Mouse (Mus musculus) liver, adult (tissue): ENCODE measurements around the gene Ntm.

Source experiments
- GATA4 ChIP-seq: IDR thresholded peaks from 2 replicates; pipeline ENCODE4 v1.6.1; 2014; ENCODE audit warnings: mild to moderate bottlenecking, low read length; ENCODE audit not compliant: insufficient replicate concordance

Gene Ntm

DNA sequence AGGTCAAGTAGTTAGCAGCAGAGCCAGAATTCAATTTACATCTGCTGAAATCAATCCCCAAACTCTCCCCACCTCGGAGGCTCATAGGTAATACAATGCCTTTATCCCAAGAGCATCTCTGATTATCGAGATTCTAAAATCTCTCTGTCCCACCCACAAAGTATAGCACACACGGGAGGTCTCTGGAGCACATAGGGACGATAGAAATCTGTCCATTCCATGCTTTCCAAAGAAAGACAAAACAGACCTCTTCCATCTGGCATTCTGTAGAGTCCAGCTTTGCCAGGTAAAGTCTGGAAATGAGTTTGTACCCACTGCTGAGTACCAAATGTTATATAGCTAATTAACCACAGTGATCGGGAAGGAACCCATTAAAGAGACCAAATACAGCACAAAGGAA, 388.4 kb downstream of the Ntm start:
- TF ChIP-seq GATA4, result no peak

DNA sequence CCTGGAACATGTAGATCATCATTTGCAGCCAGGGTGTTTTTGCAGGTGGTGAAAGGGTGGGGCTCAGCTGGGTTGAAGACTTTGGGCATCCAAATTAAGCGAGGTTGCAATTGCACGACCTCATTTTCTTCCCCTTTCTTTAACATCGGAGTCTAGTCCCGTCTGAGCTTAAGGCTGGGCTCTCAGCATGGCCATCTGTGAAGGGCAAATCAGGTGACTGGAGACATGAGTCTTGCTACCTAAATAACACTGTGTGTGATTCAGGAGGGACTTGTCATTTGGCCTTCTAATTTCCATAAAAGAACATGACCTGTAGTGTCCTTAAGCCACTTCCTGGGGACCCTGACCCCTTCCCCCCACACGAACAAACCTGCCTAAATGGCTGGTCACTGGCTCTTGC, 394.4 kb downstream of the Ntm start:
- no peak for TF ChIP-seq GATA4

DNA sequence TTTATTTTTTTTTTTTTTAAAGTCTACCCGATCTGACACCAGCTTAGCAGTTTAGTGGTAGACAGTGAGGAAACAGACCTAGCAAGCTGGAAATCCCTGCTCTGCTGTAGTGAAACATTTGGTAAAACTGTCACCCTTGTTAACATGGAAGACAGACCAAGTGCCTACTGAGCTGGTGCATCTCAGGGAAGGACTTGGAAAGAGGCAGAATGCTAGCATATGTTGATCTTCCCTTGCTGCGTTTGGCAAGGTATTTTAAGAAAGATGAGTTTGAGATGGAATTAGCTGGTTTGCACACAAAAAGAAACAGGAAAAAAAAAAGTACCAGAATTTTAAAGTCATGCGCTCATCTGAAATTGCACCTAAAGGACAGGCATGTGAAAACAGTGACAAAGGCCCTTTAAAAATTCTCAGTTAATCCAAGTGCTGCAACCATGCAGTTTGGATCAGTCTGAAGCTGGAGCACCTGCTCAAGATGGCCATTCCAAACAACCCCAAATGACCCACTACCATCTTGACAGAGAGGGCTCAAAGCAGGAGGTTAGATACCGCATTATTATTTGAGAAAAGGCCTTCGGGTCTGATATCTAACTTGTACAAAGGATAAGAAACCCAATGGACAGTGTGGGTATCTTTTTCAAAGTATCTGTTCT, 400.4 kb downstream of the Ntm start:
- no peak for TF ChIP-seq GATA4

DNA sequence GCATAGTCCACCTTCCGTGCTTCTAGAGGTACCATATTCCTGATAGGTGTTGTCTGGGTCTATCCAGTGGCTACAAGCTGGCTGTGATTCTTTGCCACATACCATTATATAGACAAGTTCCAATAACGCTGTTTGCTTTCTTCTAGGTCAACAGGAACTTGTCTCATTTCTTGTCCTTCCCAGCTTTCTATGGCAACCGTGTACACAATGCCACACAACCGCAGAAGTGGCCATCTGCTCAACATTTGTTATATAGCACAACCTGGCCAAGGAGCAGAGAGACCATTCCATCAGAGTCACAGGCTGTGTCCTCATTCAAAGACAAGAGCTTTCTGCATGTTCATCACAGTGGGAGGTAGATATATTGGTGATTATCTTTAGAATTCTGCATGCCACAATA, 404.0 kb downstream of the Ntm start:
- no peak for TF ChIP-seq GATA4

DNA sequence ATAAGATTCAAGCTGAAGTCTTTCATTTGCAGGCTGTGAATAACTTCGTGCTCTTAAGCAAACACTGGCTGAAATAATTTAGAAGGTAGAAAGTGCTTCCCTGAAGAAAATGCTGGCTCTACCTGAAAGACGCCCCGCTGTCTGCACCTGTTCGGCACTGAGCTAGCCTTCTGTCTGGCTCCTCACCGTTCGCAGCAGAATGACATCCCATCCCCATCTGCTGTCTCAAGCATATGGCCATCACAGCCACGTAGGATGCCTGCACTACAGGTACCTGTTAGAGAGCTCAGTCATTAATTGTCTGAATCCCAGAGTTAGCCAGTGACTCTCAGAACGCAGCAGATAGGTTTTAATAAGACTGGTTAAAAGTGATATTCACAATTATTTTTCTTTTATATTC, 412.4 kb downstream of the Ntm start:
- no peak for TF ChIP-seq GATA4

DNA sequence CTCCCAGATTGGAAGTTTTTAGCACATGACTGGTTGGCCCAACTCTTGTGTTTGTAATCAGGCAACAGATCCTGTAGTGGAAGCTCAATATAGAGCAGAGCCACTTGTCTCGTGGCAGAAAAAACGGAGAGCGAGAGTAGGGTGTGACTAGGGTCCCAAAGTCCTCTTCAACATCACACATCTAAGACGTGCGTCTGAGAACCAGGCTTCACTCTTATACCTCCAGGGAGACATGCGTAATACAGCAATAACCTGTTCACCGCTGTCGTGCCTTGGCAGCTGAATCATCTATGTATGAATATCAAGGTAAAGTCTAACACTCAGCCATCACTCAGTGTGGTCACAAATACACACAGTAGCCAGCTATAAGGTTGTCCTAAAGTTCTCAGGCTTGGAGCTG, 412.8 kb downstream of the Ntm start:
- TF ChIP-seq GATA4, result no peak

DNA sequence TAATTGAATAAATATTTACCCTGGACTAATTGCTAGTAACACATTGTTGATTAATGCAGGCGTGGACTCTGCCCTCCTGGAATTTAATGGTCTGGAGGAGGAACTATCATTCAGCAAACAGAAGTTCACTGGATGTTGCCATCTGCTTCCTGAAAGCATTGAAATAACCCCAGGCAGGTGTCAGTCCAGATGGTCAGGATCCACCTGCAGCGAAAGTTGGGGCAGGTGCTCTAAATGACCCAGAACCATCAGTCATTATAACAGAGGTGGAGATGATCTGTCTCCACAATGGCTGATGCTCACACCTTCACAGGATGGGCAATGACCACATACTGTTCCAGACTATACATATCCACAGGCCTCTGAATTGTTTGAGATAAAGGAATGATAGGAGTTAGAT, 426.5 kb downstream of the Ntm start:
- TF ChIP-seq GATA4, result no peak

DNA sequence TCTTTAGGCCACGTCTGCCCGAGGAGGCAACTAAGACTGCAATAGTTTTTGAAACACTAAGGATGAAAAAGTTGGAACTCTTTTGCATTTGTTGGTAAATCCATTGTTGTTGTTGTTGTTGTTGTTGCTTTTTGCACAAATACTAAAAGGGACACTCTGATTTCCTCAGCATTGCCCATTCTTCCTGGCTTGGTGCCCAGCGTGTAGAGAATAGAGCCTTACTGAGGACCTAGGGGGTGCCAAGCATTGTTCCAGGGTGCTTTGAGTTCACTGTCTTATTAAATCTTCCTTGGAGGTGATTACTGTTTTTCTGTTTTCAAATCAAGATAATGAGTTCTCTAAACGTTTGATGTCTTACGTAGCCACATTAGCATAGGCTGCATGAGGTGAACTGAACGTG, 428.2 kb downstream of the Ntm start:
- no peak for TF ChIP-seq GATA4

DNA sequence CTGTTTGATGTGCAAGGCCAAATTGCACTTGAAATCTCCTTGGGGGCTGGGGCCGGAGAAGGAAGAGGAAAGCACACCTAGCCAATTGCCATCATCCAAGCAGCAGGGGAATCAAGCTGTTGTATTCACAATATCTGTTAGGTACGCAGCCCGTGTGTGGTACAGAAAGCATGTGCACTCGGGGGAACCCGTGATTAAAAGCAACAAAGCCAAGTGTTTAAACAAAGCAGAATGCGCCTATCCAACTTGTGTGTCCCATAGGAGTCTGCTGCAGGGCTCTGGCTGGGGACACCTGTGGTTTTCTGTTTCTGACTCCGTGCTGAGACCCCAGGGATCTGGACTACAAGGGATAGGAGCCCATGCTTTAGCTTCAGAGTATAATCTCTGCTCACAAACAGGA, 428.6 kb downstream of the Ntm start:
- no peak for TF ChIP-seq GATA4

DNA sequence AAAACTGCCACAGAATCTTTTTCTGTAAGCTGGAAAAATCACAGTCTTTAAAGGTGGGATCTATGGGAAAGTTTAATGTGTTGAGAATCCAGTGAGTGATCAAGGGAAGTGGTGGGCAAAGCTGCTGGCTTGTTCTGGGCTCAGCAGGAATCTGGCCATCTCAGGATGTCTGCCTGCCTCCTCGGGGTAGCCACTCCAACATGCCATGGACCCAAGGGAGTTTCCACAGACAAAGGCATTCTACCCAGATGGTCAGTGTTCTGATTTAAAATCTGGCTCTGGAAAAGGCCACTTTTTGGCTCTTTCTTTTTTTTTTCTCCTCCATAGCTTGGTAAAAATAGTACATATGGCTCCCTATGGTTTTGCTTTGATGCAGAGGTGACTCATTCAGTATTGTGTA, 429.4 kb downstream of the Ntm start:
- no peak for TF ChIP-seq GATA4

DNA sequence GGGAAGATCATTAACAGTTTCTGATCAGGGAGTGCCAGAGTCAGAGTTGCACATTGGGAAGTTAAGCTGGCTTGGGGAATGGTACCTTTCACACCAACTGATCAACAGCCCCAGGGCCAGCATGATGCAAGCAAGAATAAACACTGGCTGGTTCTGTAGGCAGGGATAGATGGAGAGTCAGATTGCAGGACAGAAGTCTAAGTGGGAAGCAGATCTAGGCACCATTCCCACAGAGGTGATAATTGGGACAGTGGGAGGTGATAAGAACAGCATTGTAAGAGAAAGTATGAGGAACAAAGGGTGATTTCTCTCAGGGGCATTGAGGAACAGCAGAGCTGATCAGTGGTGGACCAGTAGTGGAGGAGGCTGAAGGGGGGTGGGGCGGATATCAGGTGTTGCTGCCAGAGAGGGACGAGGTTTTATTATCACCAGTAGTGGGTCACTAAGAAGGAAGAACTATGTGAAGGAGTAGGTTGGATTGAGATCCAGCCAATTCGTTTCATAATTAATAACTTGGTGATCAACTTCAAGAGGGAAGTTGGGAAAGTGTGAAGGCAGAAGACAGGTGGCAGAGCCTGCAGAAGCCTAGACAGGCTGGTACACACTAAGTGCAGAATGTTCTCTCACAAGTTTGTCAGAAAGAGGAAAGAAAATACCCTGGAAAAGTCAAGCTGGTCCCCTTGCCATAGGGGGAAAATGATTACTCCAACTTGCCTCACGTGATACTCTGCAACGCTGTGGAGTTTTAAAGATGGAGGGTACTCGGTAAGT, 431.6 kb downstream of the Ntm start:
- TF ChIP-seq GATA4, result no peak

DNA sequence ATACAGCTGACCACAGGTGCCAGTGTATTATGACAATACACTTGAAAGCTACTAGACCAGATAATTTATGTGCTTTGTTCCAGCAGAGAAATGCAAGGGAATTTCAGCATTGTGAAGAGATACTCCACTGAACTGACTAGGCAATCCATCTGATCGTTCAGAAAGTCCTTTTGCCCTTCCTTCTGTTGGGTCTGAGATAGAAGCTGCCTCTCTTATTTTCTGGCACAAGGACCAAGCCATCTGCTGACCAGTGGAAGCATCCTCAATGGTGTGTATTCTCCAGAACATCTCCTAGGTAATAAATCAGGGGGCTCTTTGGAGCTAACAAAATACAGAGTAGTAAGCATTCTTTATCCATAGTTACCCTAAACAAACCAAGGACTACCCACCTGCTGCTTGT, 438.8 kb downstream of the Ntm start:
- TF ChIP-seq GATA4, result no peak

DNA sequence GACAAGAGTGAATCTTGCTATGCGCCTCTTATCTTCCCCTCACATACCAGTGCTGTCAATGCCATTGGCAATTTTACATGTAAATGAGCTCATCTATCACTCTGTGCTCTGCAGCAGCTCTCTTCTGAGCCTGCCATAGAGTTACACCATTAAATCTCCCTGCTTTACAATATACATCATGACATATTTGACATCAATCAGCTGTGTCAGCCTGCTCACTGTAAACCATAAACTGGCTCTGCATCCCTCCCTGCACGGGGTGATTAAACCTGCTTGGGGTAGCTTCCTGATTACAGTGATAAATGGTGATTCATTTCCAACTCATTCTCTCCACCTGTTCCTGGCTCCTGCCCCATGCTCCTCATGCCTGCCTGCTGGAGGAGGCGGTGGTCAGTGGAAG, 439.7 kb downstream of the Ntm start:
- TF ChIP-seq GATA4, result no peak

DNA sequence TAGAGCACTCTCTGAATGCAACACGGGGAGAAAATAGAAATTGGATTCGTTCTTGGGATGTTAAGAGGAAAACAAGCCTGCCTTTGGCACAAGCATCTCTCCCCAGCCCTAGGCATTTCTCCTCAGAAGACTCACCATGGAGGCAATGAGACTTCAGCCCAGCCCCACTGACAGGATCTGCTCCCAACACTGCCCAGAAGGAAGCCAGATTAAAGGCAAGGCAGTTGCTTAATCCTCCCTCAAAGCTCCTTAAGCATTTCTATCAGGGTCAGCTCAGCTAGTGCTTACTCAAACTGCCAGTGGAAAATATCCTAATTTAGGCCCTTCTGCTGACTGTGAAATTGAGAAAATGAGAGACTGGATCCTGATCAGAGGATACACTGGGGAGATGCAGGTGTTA, 443.8 kb downstream of the Ntm start:
- no peak for TF ChIP-seq GATA4

DNA sequence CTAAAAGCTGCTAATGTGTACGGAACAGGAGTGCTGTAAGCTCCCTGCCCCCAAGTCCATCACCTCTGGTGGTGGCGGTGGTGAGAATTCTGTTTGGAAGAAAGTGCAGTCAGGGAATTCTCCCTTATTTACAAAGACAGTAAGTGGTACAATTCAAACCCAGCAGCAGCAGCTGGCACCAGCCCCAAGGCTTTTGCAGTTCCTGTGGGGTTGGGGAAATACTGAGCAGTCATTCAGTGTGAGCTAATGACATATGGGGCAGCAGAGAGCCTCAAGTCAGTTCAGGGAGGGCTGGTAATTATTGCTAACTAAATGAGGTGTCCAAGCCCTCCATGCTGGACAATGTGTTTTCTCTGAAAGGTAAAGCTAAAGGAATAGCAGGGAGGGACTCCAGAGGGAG, 446.3 kb downstream of the Ntm start:
- TF ChIP-seq GATA4, result no peak

DNA sequence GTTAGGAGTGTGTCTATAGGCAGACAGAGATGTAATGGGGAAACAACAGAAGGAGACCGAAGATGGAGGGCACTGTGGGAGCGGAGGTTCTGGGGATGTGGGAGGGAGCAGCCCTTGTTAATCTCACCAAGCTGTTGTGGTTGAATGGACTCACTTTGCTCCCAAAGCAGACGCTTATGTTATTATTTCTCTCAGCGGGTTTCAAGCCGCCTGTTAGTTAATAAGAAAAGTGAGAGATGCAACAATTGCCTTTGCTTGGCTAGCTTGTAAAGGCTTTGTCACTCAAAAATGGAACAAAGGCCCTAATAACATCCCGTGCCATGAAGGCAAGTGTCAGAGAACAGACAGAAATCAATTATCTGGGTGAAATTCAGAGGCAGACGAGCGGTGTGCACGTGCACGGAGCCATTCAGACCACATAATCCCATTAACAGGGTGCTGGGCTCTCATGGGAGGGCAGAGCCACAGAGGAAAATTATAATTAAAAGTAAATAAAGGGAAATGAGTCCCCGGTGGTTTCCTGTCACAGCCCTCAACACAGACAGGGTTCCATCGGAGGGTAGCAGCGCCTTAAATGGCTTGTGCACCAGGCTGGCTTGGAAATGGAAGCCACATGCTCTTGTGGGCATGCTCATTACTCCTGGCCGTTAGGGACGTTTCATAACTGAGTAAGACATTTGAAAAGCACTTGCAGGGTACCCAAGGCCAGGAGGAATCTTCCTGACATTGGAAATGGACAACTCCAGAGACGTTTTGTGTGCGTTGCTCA, 448.2 kb downstream of the Ntm start:
- TF ChIP-seq GATA4, result no peak

DNA sequence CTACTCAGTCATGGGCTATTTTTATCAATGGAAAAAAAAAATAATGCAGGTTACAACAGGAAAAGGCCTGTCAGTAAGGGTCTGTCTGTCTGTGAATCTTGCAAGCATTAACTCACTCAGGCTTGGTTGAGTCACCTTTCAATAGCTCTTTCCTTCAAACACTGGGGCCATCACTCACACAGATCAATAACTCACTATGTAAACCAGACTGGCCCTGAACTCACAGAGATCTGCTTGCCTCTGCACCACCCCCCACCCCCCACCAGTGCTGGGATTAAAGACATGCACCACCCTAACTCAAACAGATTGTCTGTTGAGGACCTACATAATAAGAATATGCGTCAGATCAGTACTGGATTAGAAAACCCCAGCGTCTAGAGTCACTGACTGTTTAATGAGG, 466.9 kb downstream of the Ntm start:
- no peak for TF ChIP-seq GATA4

DNA sequence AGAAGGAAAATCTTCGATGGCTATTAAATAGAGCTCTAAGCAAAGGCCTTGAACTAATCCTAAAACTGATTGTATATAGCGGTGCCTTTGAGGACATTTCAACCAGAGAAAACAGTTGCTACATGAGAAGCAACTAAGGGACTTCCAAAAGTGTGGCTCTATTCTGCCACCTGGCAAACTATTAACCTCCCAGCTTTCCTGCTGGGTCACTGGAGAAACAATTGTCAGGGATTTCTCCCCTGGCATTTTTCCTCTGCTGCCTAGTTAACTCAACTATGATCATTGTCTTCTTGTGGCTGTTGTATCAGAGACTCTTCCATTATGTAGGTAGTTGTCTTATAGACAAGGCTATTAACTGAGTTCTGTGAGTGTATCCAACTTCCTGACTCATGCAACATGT, 480.7 kb downstream of the Ntm start:
- no peak for TF ChIP-seq GATA4
